Mouse (Mus musculus): ENCODE data around the gene Gm8108.
"Not testable (repeated sequence)": the region's sequence is repeated elsewhere in the genome, so short reads cannot be mapped to it uniquely, and the experiment has no call there.

The Gm8108 gene

DNA sequence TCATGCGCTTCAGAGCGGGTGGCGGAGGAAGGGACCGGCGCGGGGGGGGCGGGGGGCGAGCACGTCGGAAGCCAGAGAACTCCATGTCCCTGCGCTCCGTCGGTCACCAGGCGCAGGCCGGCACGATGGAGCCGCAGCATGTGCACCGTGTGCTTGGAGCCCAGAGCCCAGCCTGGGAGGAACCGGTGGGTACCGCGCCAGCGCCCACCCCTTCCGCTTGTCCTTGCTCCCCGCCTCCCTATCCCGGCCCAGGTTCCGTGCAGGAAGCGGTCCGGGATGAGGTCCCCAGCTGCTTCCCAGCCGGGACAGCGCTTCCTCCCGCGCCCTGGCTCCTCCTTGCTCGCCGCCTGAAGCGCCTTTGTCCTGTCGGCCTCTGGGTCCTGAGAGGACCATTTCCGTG is at the start of gene Gm8108:
TSS of gene Gm8108 (plus strand) at position 101 of the 400 bp plus-strand sequence.
- not testable (repeated sequence) for TF ChIP-seq GATA4 (IDR thresholded peaks at IDR 0.05; ENCODE audit: insufficient replicate concordance, low read length)

DNA sequence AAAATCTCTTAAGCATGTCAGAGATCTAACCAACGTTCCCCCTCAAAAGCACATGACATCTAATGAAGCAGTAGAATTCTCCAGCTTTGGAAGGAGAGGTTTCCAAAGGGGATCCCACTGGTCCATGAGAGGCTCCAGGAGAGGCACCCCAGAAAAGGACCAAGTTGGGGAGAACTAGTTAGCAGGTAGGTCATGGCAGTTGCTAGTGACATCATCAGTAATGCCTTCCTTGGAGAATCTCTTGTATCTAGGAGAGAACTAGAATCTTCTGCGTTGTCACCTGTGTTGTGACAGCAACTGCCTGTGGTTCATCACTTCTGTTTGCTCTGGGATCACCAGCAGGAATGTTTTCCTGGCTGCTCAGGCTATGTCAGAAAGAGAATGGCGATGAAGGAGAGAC is 26.5 kb upstream of the Gm8108 start, which contains the start of gene Gm3115:
TSS of gene Gm3115 (plus strand) at position 301 of the 400 bp plus-strand sequence.
- not testable (repeated sequence) for TF ChIP-seq GATA4 (IDR thresholded peaks at IDR 0.05; ENCODE audit: insufficient replicate concordance, low read length)

DNA sequence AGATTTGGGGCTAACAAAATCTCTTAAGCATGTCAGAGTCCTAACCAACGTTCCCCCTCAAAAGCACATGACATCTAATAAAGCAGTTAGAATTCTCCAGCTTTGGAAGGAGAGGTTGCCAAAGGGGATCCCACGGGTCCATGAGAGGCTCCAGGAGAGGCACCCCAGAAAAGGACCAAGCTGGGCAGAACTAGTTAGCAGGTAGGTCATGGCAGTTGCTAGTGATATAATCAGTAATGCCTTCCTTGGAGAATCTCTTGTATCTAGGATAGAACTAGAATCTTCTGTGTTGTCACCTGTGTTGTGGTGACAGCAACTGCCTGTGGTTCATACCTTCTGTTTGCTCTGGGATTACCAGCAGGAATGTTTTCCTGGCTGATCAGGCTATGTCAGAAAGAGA is 54.4 kb downstream of the Gm8108 start, which contains the start of gene Gm3127:
TSS of gene Gm3127 (plus strand) at position 301 of the 400 bp plus-strand sequence.
- TF ChIP-seq GATA4 (IDR thresholded peaks at IDR 0.05; ENCODE audit: insufficient replicate concordance, low read length): not testable (repeated sequence)

Measured in liver, adult (tissue).